Mouse (Mus musculus) midbrain, embryonic 10.5 days (tissue): ENCODE data around the gene Rufy4. TPM values are rescaled to one million over a fixed set of nuclear protein-coding genes. Genes with fewer than 3 reads are reported as not detected.

ENCODE experiments used
- DNase-seq: peaks from one replicate; pipeline ENCODE4 v3.0.0-alpha.2; 2017; ENCODE audit warnings: low spot score
- H3K27ac ChIP-seq: fragments of 300-500 bp; sonication (generic); replicated peaks from 2 replicates; pipeline ENCODE4 v1.5.1; 2016; ENCODE audit warnings: mild to moderate bottlenecking
- H3K27me3 ChIP-seq: fragments of 300-500 bp; sonication (generic); 2 replicates; pipeline ENCODE4 v1.6.1; 2016; ENCODE audit warnings: low read depth, mild to moderate bottlenecking; ENCODE audit not compliant: poor library complexity, severe bottlenecking
- H3K36me3 ChIP-seq: fragments of 300-500 bp; sonication (generic); 2 replicates; pipeline ENCODE4 v1.6.1; 2016; ENCODE audit warnings: mild to moderate bottlenecking, moderate library complexity
- H3K4me1 ChIP-seq: fragments of 300-500 bp; sonication (generic); 2 replicates; pipeline ENCODE4 v1.6.1; 2016
- H3K4me3 ChIP-seq: fragments of 300-500 bp; sonication (generic); 2 replicates; pipeline ENCODE4 v1.5.1; 2016; ENCODE audit warnings: mild to moderate bottlenecking, moderate library complexity
- H3K9me3 ChIP-seq: fragments of 300-500 bp; sonication (generic); replicated peaks from 2 replicates; pipeline ENCODE4 v1.6.1; 2016; ENCODE audit warnings: mild to moderate bottlenecking
- WGBS: fragments of 180-500 bp; shearing (Covaris S2); methylation state at CpG from one replicate; pipeline ENCODE4 v1.1.7; 2016; 5-methylcytosine and 5-hydroxymethylcytosine counted together
- polyA plus RNA-seq: library from polyadenylated mRNA; unstranded; fragments of >200 nt; fragmentation: Nextera tagmentation; extraction: Ambion mirVana; gene quantifications from 2 replicates; pipeline ENCODE4 v1.2.1, GENCODE M21; 2016

Gene Rufy4
- polyA plus RNA-seq, 1 experiment from 2014 or later, result 0.51 TPM

- Histone ChIP-seq H3K36me3 (no peaks in the 10 kb centered on the region), H3K4me3 (peak overlapping the region; percentile 34), H3K27me3 (peaks cover 26% of the 10 kb centered on the region), H3K9me3 (no peaks in the 10 kb centered on the region), H3K27ac (peak overlapping the region; percentile 89), H3K4me1 (peaks cover 72% of the 10 kb centered on the region)
- WGBS, result 6% methylated on average over 8 of the region's 8 CpGs
- peak; percentile 82 for DNase-seq
These were observed 14.2 kb upstream of the Rufy4 start for GRCm38 (mm10) chr1:74110932-74111695.

GRCm38 (mm10) chr1:74111696-74112030 is 13.7 kb upstream of the Rufy4 start:
- H3K9me3 ChIP-seq, result no peaks in the 10 kb centered on the region
- H3K4me1 ChIP-seq, result peaks cover 67% of the 10 kb centered on the region
- no peaks in the 10 kb centered on the region for H3K36me3 ChIP-seq
- peak overlapping the region; percentile 89 for H3K27ac ChIP-seq
- no peak for DNase-seq
- peaks cover 26% of the 10 kb centered on the region for H3K27me3 ChIP-seq
- peak overlapping the region; percentile 34; the same call in 1 of the 2 replicates for H3K4me3 ChIP-seq
- WGBS, result 13% methylated on average over 6 of the region's 6 CpGs

DNA sequence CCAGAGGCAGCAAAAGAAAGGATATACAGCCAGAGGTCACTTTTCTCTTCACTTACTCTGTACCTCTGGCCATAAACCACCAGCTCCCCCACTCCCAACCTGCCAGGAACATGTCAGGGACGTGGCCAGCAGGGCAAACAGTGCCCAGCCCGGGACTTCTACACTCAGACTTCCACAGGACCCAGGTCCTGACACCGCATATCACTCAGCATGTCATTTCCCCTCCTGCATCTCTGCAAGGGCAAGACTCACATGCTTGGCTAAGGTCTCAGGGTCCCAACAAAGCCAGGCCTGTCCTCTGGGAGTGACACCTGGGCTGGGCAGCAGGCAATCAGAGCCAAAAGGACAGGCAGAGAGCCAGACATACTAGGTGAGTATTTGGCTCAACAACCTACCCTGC is 12.3 kb upstream of the Rufy4 start:
- WGBS, result 68% methylated on average over 3 of the region's 3 CpGs
- DNase-seq, result no peak
- H3K9me3 ChIP-seq, result no peaks in the 10 kb centered on the region
- peaks cover 57% of the 10 kb centered on the region for H3K4me1 ChIP-seq
- H3K27me3 ChIP-seq, result peaks cover 21% of the 10 kb centered on the region
- H3K4me3 ChIP-seq, result no peak overlapping the region
- no peaks in the 10 kb centered on the region for H3K36me3 ChIP-seq
- peak overlapping the region; percentile 89 for H3K27ac ChIP-seq

DNA sequence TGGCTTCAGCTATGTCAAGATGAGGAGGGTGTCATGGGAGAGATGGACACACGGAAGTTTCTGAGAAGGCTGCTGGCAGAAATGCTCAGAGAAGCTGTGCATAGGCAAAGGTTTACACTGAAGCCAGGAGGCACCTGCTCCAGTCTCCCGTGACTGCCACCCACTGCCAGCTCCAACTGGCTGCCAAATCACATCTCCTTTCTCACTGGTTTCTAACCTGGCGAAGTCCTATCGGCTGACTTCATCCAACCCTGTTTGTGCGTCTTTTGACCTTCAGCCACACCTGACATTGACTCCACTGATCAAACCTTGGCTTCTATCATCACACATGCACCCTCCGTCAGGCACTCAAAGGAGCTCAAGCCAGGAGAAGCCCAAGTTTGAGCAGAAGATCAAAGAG is 7.5 kb upstream of the Rufy4 start:
- no peaks in the 10 kb centered on the region for H3K9me3 ChIP-seq
- peaks cover 40% of the 10 kb centered on the region for H3K27me3 ChIP-seq
- no peak for DNase-seq
- no peak overlapping the region for H3K4me3 ChIP-seq
- no peaks in the 10 kb centered on the region for H3K36me3 ChIP-seq
- peaks cover 21% of the 10 kb centered on the region for H3K4me1 ChIP-seq
- WGBS, result 92% methylated on average over 6 of the region's 6 CpGs
- no peak overlapping the region for H3K27ac ChIP-seq

- DNase-seq, result no peak
- Histone ChIP-seq H3K36me3 (no peaks in the 10 kb centered on the region), H3K27ac (no peak overlapping the region), H3K4me1 (peaks cover 19% of the 10 kb centered on the region), H3K27me3 (peaks cover 48% of the 10 kb centered on the region), H3K9me3 (no peaks in the 10 kb centered on the region), H3K4me3 (no peak overlapping the region)
- 79% methylated on average over 1 of the region's 1 CpGs for WGBS
These were observed 6.2 kb upstream of the Rufy4 start for GRCm38 (mm10) chr1:74119115-74119514.

DNA sequence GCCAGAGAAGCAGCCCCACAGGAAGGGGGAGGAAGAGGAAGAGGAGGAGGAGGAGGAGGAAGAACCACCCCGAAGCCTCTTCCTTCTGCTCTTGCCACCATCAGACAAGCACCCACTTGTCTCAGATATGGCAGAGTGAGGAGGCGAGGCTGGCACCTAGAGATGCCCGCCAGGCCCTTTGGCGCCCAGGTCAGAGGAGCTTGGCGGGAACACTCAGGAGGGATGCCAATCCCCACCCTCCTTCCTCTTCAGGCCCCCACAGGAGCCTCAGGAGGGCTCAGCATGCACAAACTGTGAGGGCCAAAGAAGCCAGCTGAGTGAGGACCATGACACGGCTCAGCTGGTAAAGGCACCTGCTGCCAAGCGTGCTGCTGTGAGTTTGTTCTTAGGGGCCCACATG is 4.2 kb upstream of the Rufy4 start:
- H3K9me3 ChIP-seq, result no peaks in the 10 kb centered on the region
- 84% methylated on average over 7 of the region's 7 CpGs for WGBS
- no peak for DNase-seq
- no peak overlapping the region for H3K4me3 ChIP-seq
- H3K4me1 ChIP-seq, result peaks cover 33% of the 10 kb centered on the region
- no peak overlapping the region for H3K27ac ChIP-seq
- no peaks in the 10 kb centered on the region for H3K36me3 ChIP-seq
- peaks cover 68% of the 10 kb centered on the region for H3K27me3 ChIP-seq

DNA sequence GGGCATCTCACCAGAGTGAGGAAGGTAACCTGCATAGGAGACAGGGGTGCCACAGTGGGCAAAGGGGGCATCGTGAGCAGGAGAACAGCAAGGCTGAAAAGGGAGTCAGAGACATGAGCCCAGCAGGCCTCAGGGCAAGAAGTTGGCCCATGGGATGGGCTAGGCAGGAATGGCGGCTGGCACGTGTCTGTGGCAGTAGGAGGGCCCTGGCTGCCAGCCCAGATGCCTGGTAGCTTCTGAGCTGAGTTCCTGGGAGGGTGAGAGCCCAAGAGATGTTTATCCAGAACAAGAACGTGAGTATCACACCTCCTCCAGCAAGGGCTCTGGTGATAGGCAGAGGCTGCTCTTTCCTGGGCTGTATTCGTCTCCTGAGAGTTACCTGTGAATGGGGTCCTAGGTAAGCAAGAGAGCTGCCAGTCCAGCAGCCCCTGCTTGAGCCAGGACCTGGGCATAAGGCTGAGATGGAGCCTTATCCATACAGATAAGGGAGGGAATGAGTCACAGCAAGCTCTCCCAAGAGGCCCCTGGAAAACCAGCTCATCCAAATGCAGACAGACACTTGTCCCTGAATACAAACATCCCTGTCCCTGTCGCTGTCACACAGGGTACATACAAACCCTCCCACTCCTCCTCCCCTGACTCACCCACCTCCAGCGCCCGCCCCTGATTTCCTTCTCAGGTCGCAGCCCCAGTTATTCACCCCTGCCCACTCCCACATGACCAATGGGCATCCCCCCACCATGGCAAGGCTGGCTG is 3.3 kb upstream of the Rufy4 start:
- H3K4me3 ChIP-seq, result no peak overlapping the region
- H3K36me3 ChIP-seq, result no peaks in the 10 kb centered on the region
- DNase-seq, result no peak
- H3K27me3 ChIP-seq, result peaks cover 71% of the 10 kb centered on the region
- 70% methylated on average over 9 of the region's 9 CpGs for WGBS
- no peak overlapping the region; the same call in 1 of the 2 replicates for H3K27ac ChIP-seq
- H3K9me3 ChIP-seq, result no peaks in the 10 kb centered on the region
- peaks cover 33% of the 10 kb centered on the region for H3K4me1 ChIP-seq

GRCm38 (mm10) chr1:74123215-74123614 is 2.1 kb upstream of the Rufy4 start:
- no peaks in the 10 kb centered on the region for H3K9me3 ChIP-seq

DNA sequence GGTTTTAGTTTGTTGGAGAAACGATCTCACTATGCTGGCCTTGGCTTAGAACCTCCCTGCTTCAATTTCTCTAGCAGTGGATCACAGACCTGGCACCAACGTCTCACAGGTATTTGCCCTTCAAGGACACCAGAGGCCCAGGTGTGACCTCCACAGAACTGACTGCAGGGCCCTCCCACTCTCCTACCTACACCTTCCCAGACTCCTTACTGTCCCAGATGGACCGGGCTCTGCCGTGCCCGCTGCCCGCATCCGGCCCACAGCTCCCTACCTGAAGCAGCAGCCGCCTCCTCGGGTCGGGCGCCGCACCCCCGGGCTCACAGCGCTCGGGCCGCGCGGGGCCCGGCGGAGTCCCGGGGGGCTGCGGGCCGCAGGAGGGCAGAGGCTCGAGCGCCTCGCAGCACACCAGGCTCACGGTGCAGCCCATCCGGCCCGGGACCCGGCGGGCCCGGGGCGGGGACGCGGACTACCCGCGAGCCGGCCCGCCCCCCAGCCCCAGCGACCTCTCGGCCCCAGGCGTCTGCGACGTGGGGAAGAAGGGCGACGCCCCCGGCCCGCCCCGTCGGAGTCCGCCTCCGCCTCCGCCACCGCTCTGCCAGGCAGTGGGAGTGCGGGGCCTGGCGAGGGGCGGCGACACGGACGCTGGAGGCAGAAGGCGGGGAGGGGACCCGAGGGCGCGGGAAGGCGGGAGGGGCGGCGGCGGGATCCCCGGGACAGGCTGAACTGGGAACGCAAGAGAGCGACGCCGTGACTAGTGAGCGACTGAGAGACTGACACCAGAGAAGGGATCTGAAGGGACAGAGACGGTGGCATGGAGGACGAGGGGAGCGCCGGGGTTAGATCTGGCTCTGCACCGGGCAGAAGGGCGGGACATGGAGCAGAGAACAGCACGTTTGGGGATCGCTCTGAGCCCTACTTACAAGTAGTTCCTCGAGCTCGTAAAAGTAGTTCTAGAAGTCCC is 1.0 kb upstream of the Rufy4 start, which contains the start of gene Tns1:
Tns1 (minus strand) TSS at position 429 of the 961 bp plus-strand sequence.
- peak within 1 kb of the TSS; percentile 68 for H3K4me3 ChIP-seq
- H3K36me3 ChIP-seq, result no peaks in the 10 kb centered on the region
- under 1% methylated on average over 84 of the region's 84 CpGs for WGBS
- peak within 1 kb of the TSS; percentile 79 for H3K27ac ChIP-seq
- peaks cover 71% of the 10 kb centered on the region for H3K27me3 ChIP-seq
- no peaks in the 10 kb centered on the region for H3K9me3 ChIP-seq
- peak; percentile 66 for DNase-seq
- H3K4me1 ChIP-seq, result peaks cover 36% of the 10 kb centered on the region

More at GRCm38 (mm10) chr1:74123215-74123614, 2.1 kb upstream of the Rufy4 start:
- Histone ChIP-seq H3K4me3 (peak overlapping the region; percentile 68; the same call in 1 of the 2 replicates), H3K36me3 (no peaks in the 10 kb centered on the region), H3K27me3 (peaks cover 76% of the 10 kb centered on the region), H3K4me1 (peaks cover 33% of the 10 kb centered on the region), H3K27ac (no peak overlapping the region; the same call in 1 of the 2 replicates)
- DNase-seq, result no peak
- 59% methylated on average over 8 of the region's 8 CpGs for WGBS

DNA sequence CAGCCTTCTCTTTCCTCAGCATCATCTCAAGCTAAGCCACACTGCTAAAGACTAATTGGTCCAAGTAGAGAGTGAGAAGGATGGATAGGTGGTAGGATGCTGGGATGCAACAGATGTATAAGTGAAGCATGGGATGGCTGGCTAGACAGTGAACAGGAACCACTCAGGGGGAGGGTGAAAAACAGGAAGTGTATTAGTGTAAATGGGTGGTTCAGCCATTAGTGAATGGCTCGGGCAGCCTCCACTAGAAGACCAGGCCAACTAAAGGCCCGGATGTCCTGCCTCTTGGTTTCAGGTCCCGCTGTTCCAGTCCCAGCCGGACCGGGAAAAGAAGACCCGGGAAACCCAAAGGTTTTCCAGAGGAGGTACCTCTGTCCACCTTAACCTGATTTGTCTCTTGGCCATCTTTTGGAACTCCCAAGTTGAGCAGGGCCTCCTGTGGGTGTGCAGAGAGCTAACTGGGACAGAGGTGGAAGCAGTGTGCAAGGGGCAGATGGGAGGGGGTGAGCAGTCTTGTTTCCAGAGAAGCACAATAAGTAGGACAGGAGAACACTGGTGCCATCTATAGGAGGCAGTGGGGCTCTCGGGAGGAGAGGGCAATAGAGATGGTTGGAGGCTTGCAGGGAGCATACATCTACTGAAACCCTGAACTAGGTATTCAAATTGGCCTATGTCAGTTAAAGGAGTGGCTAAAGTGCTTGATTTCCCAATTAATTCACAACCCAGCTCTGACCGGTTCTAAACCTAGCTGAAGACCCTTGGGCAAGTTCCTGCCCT is 5.7 kb downstream of the Rufy4 start:
- H3K4me3 ChIP-seq, result no peak overlapping the region
- H3K9me3 ChIP-seq, result no peaks in the 10 kb centered on the region
- H3K27me3 ChIP-seq, result peaks cover 9% of the 10 kb centered on the region
- DNase-seq, result no peak
- no peaks in the 10 kb centered on the region for H3K36me3 ChIP-seq
- no peak overlapping the region for H3K27ac ChIP-seq
- 88% methylated on average over 8 of the region's 8 CpGs for WGBS
- peaks cover 4% of the 10 kb centered on the region; the same call in 1 of the 2 replicates for H3K4me1 ChIP-seq

- H3K4me3 ChIP-seq, result no peak overlapping the region
- no peak for DNase-seq
- 75% methylated on average over 3 of the region's 3 CpGs for WGBS
These were observed 6.7 kb downstream of the Rufy4 start for GRCm38 (mm10) chr1:74132011-74132410.

More at GRCm38 (mm10) chr1:74132011-74132410, 6.7 kb downstream of the Rufy4 start:
- no peaks in the 10 kb centered on the region for H3K36me3 ChIP-seq
- no peak overlapping the region for H3K27ac ChIP-seq
- peaks cover 4% of the 10 kb centered on the region; the same call in 1 of the 2 replicates for H3K4me1 ChIP-seq
- no peaks in the 10 kb centered on the region for H3K9me3 ChIP-seq
- peaks cover 5% of the 10 kb centered on the region; the same call in 1 of the 2 replicates for H3K27me3 ChIP-seq
